Mouse (Mus musculus) intestine, embryonic 16.5 days (tissue): Measurements from ENCODE around the gene Saa3. TPM values are rescaled to one million over a fixed set of nuclear protein-coding genes. Genes with fewer than 3 reads are reported as not detected.
"Not testable (repeated sequence)": the region's sequence is repeated elsewhere in the genome, so short reads cannot be mapped to it uniquely, and the experiment has no call there.

ENCODE experiments used
- ATAC-seq: fragments of 200-750 bp; cut with Nextera tagmentation; 2 replicates; pipeline ENCODE4 v1.8.0; 2017; ENCODE audit warnings: moderate TSS enrichment, moderate library complexity
- H3K27ac ChIP-seq: fragments of 300-500 bp; sonication (generic); 2 replicates; pipeline ENCODE4 v1.5.1; 2014; ENCODE audit warnings: mild to moderate bottlenecking, low read length
- H3K27me3 ChIP-seq: fragments of 300-500 bp; sonication (generic); replicated peaks from 2 replicates; pipeline ENCODE4 v1.6.1; 2014; ENCODE audit warnings: low read length, control low read depth, mixed read lengths; ENCODE audit not compliant: control insufficient read depth, insufficient read depth
- H3K36me3 ChIP-seq: fragments of 300-500 bp; sonication (generic); 2 replicates; pipeline ENCODE4 v1.6.1; 2014; ENCODE audit warnings: low read length, control low read depth; ENCODE audit not compliant: control insufficient read depth, insufficient read depth
- H3K4me1 ChIP-seq: fragments of 300-500 bp; sonication (generic); 2 replicates; pipeline ENCODE4 v1.6.1; 2014; ENCODE audit warnings: low read length, control low read depth, mixed read lengths; ENCODE audit not compliant: control insufficient read depth, insufficient read depth
- H3K4me2 ChIP-seq: fragments of 300-500 bp; sonication (generic); 2 replicates; pipeline ENCODE4 v1.6.1; 2014; ENCODE audit warnings: low read depth, low read length, control low read depth
- H3K4me3 ChIP-seq: fragments of 300-500 bp; sonication (generic); 2 replicates; pipeline ENCODE4 v1.5.1; 2014; ENCODE audit warnings: mild to moderate bottlenecking, low read length
- H3K9ac ChIP-seq: fragments of 300-500 bp; sonication (generic); 2 replicates; pipeline ENCODE4 v1.6.1; 2014; ENCODE audit warnings: low read depth, low read length
- H3K9me3 ChIP-seq: fragments of 300-500 bp; sonication (generic); 2 replicates; pipeline ENCODE4 v1.6.1; 2016; ENCODE audit warnings: low read length, control low read depth; ENCODE audit not compliant: control insufficient read depth
- WGBS: fragments of 180-500 bp; shearing (Covaris S2); extraction: QIAGEN DNeasy Blood & Tissue Kit; methylation state at CpG from one replicate; pipeline ENCODE4 v1.1.7; 2014; 5-methylcytosine and 5-hydroxymethylcytosine counted together
- polyA plus RNA-seq: library from polyadenylated mRNA; unstranded; fragments of >200 nt; fragmentation: Nextera tagmentation; extraction: Ambion mirVana; gene quantifications from 2 replicates; pipeline ENCODE4 v1.2.1, GENCODE M21; 2015

Saa3 gene
- 1.0 and 1.4 TPM in 2 replicates for polyA plus RNA-seq

- Histone ChIP-seq H3K4me3 (no peak within 1 kb of the TSS), H3K4me2 (no peak within 1 kb of the TSS), H3K9me3 (no peaks in the 10 kb centered on the region), H3K9ac (no peak within 1 kb of the TSS), H3K4me1 (no peaks in the 10 kb centered on the region; the same call in 1 of the 2 replicates), H3K27ac (no peak within 1 kb of the TSS), H3K36me3 (no peaks in the 10 kb centered on the region), H3K27me3 (no peaks in the 10 kb centered on the region)
- no peak for ATAC-seq
- 90% methylated on average over 5 of the region's 5 CpGs for WGBS
These were observed at the start of gene Saa3 for GRCm38 (mm10) chr7:46715600-46715999. Saa3 (minus strand) TSS chr7:46715700.

DNA sequence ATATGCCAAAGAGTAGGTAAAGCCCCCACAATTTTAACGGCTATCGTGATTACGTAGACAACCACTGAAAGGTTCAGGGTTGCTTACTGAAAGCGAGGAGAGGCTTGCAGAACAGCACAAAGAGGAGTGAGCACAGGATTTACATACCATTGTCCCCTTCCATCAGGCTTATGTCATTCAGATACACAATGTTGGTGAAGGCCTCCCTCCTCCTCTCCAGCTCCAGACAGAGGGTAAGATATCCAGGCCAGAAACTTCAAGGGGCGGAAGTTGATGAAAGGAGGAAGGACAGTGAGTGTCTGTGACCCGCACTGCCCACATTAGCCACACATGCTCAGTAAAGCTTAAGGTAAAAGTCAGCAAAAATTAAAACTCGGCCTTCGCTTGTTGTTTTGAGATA lies 49.2 kb upstream of the Saa3 start:
- WGBS: 90% methylated on average over 8 of the region's 8 CpGs
- Histone ChIP-seq H3K4me2 (no peak overlapping the region), H3K27ac (no peak overlapping the region), H3K27me3 (no peaks in the 10 kb centered on the region), H3K9ac (no peak overlapping the region), H3K4me1 (no peaks in the 10 kb centered on the region), H3K9me3 (no peaks in the 10 kb centered on the region), H3K36me3 (peaks cover 15% of the 10 kb centered on the region), H3K4me3 (no peak overlapping the region)
- ATAC-seq: no peak

DNA sequence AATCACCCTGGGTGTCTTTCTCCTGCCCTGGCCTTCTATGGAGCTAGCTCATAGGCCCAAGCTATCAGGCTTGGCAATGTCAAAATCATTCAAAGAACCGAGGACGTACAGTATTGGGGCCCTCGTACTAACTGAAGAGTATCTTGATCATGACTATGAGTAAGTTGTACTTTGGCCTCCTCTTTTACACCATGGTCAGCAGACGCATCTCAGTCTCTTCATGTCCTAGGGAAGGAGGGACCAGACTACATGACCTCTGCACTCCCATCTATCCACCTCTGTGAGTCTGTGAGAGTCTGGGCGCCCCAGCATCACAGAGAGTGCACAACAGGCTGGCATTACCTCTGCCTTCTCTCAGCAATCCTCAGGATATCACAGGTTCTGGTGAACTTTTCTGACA lies 47.1 kb upstream of the Saa3 start:
- Histone ChIP-seq H3K4me2 (no peak overlapping the region), H3K36me3 (no peaks in the 10 kb centered on the region), H3K4me3 (no peak overlapping the region), H3K27ac (peak overlapping the region; percentile 51; the same call in 1 of the 2 replicates), H3K9me3 (no peaks in the 10 kb centered on the region), H3K27me3 (no peaks in the 10 kb centered on the region), H3K9ac (0 out of 2 replicates have a peak overlapping the region, but pooled peaks have one; percentile 2), H3K4me1 (no peaks in the 10 kb centered on the region)
- 85% methylated on average over 5 of the region's 5 CpGs for WGBS
- peak; percentile 75 for ATAC-seq

- H3K27ac ChIP-seq: no peak overlapping the region
- ATAC-seq: no peak
- no peak overlapping the region for H3K4me3 ChIP-seq
- H3K9ac ChIP-seq: no peak overlapping the region
- no peak overlapping the region for H3K4me2 ChIP-seq
- H3K4me1 ChIP-seq: no peaks in the 10 kb centered on the region
- no peaks in the 10 kb centered on the region for H3K36me3 ChIP-seq
- WGBS: 73% methylated on average over 11 of the region's 11 CpGs
- H3K9me3 ChIP-seq: no peaks in the 10 kb centered on the region
- no peaks in the 10 kb centered on the region for H3K27me3 ChIP-seq
These were observed 45.7 kb upstream of the Saa3 start for GRCm38 (mm10) chr7:46761049-46761795.

GRCm38 (mm10) chr7:46751490-46751889 lies 36.0 kb upstream of the Saa3 start, which contains the start of gene Saa2:
Saa2 (plus strand) TSS chr7:46751790.
- ATAC-seq: no peak
- Histone ChIP-seq H3K4me1 (no peaks in the 10 kb centered on the region), H3K4me2 (no peak within 1 kb of the TSS), H3K9ac (no peak within 1 kb of the TSS), H3K4me3 (no peak within 1 kb of the TSS), H3K27ac (no peak within 1 kb of the TSS), H3K36me3 (no peaks in the 10 kb centered on the region), H3K27me3 (no peaks in the 10 kb centered on the region), H3K9me3 (no peaks in the 10 kb centered on the region)
- WGBS: 46% methylated on average over 3 of the region's 3 CpGs

DNA sequence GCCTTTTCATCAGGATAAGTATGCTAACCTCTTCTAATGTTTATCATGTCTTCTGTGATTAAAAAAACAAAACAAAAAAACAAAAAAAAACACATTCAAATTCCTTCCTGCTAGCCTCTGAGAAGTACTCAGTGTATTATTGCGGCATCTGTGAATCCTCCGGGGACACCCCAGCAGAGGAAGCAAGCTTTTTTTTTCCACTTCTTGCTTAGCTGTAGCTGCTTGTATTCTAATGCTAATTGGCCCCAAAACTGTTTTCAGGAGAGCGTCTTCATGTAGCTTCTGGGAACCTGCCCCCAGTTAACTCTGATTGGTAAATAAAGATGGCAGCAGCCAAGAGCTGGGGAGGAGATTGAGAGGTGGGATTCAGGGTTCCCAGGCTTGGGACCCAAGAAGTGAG lies 33.0 kb upstream of the Saa3 start:
- Histone ChIP-seq H3K9me3 (no peaks in the 10 kb centered on the region), H3K9ac (no peak overlapping the region), H3K4me3 (no peak overlapping the region), H3K27me3 (no peaks in the 10 kb centered on the region), H3K4me2 (no peak overlapping the region), H3K4me1 (no peaks in the 10 kb centered on the region), H3K27ac (no peak overlapping the region), H3K36me3 (no peaks in the 10 kb centered on the region)
- 71% methylated on average over 3 of the region's 3 CpGs for WGBS
- no peak for ATAC-seq

DNA sequence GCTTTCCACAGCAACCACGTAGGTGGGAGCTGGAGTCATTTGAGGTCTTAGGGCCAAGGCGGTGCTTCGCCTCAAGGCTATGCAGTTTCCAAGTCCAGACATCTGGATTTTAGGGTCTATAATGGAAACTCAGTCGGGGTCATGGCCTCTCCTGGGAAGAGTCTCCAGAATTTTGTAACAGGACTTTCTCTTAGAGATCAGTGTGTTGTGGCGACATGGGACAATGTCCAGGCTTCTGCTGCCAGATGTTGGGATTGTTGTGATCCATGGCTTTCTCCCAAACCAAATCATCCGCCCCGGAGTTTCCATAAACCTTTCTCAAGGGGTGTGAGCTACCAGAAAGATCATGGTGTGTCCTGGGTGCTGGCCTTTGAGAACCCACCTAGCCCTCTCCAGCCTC lies 30.9 kb upstream of the Saa3 start:
- WGBS: 60% methylated on average over 7 of the region's 7 CpGs

GRCm38 (mm10) chr7:46745816-46746215 lies 30.3 kb upstream of the Saa3 start:
- no peak for ATAC-seq
- WGBS: 77% methylated on average over 3 of the region's 3 CpGs
- H3K9ac ChIP-seq: no peak overlapping the region

More for the DNA sequence above, 30.9 kb upstream of the Saa3 start:
- H3K4me2 ChIP-seq: no peak overlapping the region
- H3K27ac ChIP-seq: no peak overlapping the region
- H3K9me3 ChIP-seq: no peaks in the 10 kb centered on the region
- H3K27me3 ChIP-seq: no peaks in the 10 kb centered on the region
- H3K4me1 ChIP-seq: no peaks in the 10 kb centered on the region
- no peaks in the 10 kb centered on the region for H3K36me3 ChIP-seq
- H3K9ac ChIP-seq: no peak overlapping the region
- no peak for ATAC-seq
- H3K4me3 ChIP-seq: no peak overlapping the region

DNA sequence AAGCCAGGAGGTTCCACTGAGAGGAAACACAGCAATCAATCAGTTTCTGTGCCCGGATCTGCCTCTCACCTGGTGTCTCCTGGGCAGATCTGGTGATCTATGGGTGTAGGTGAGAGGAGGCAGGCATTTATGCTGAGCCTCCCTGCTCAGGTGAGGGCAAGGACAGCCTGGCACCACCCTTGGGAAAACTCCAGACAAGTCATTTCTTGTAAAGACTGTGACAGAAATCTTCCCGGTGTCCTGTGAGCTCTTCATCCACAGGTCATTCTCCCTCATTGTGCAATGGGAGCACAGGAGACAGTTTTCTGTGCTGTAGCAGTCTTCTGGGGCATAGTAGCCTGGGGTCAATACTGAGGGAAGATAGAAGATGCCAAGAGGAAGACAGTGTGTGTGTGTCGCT lies 27.4 kb upstream of the Saa3 start, which contains the start of gene Saa1:
Saa1 (minus strand) TSS at position 101 of the 400 bp plus-strand sequence.
- not testable (repeated sequence) for H3K27me3 ChIP-seq
- WGBS: 65% methylated on average over 3 of the region's 3 CpGs

More at GRCm38 (mm10) chr7:46745816-46746215, 30.3 kb upstream of the Saa3 start:
- H3K4me3 ChIP-seq: no peak overlapping the region
- H3K4me1 ChIP-seq: no peaks in the 10 kb centered on the region
- H3K27ac ChIP-seq: no peak overlapping the region
- H3K27me3 ChIP-seq: no peaks in the 10 kb centered on the region
- no peak overlapping the region for H3K4me2 ChIP-seq
- H3K36me3 ChIP-seq: no peaks in the 10 kb centered on the region
- no peaks in the 10 kb centered on the region for H3K9me3 ChIP-seq

More for the DNA sequence above, 27.4 kb upstream of the Saa3 start, which contains the start of gene Saa1:
- not testable (repeated sequence) for H3K4me2 ChIP-seq, H3K4me1 ChIP-seq, H3K4me3 ChIP-seq, H3K27ac ChIP-seq, H3K9me3 ChIP-seq, ATAC-seq, H3K9ac ChIP-seq, H3K36me3 ChIP-seq
